In the genomic region with DNA sequence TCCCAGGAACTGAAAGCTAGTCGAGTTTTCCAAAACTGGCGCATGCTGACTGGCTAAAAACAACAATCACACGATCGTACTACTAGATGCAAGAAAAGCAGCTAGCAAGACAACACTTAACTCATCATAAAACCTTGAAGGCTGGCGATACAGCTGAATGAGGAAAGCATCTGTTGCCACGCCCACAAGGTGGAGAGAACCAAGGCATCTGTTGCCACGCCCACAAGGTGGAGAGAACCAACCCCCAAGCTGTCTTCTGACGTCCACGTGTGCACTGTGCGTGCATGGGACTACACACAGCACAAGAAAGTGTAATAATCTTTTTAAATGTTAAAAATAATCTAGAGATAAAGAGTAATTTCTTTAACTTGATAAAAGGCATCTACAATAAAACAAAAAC, we compare ENCODE assay signal across 22 mouse cellular contexts. TPM values are rescaled to one million over a fixed set of nuclear protein-coding genes. Genes with fewer than 3 reads are reported as not detected.
A peak's percentile ranks its signal among the peaks of the same experiment; 100 is the strongest.
DNase-seq lines count a peak whose midpoint lies in the region; ATAC-seq and TF ChIP-seq lines count a peak whose summit lies in the region.
"Had no signal": no experiment of that assay in that cellular context is flagged by ENCODE, and none has a peak within 500 bp of the region (broad histone marks: within the 10 kb centered on the region; RNA-seq: fewer than 3 reads in every experiment).

No protein-coding gene starts in this region.

- no peak overlapping the region for H3K27ac ChIP-seq in forebrain, embryonic 11.5 days (ENCODE audit: low read depth, low read length)
- H3K27ac ChIP-seq in forebrain, embryonic 13.5 days: no peak overlapping the region
- H3K27ac ChIP-seq in MEL (ENCODE audit: control insufficient read depth, low read depth, low read length): no peak overlapping the region
- no peak overlapping the region for H3K27ac ChIP-seq in kidney, adult 2 months (ENCODE audit: insufficient read depth, low read depth, low read length)
- H3K27ac ChIP-seq in liver, postnatal 0 days (ENCODE audit: low read depth): no peak overlapping the region
- H3K27ac ChIP-seq: embryonic facial prominence, embryonic 10.5 days; embryonic facial prominence, embryonic 12.5 days; forebrain, embryonic 12.5 days; forebrain, embryonic 15.5 days had no signal

- H3K4me3 ChIP-seq in forebrain, embryonic 11.5 days (ENCODE audit: low read depth, low read length): no peak overlapping the region
- H3K4me3 ChIP-seq in forebrain, embryonic 13.5 days: no peak overlapping the region
- no peak overlapping the region for H3K4me3 ChIP-seq in MEL (ENCODE audit: control insufficient read depth in 1 of 2, insufficient read depth in 1 of 2, low read depth in 2 of 2, low read length in 2 of 2)
- H3K4me3 ChIP-seq in kidney, adult 2 months (ENCODE audit: insufficient read depth, low read depth, low read length): no peak overlapping the region
- H3K4me3 ChIP-seq in liver, postnatal 0 days (ENCODE audit: low read depth, low read length): no peak overlapping the region
- H3K4me3 ChIP-seq: embryonic facial prominence, embryonic 10.5 days; embryonic facial prominence, embryonic 12.5 days; forebrain, embryonic 12.5 days; forebrain, embryonic 15.5 days had no signal

- DNase-seq in forebrain, embryonic 11.5 days (ENCODE audit: low spot score): peak; percentile 11
- DNase-seq in A20 (ENCODE audit: low read depth, low spot score) (peak; percentile 60), MEL (ENCODE audit: low read depth, low spot score) (peak; percentile 67), ZHBTc4 (ENCODE audit: low read depth, low spot score) (peak; percentile 79)
- no peak for DNase-seq in kidney, adult 2 months
- DNase-seq in kidney, adult 8-10 months: no peak
- no peak for DNase-seq in liver, postnatal 0 days
- DNase-seq: adrenal gland, adult 2 months; adrenal gland, postnatal 10 days; adrenal gland, postnatal 25 days; cerebellum, adult 11-12 months; cerebellum, adult 2 months; cerebellum, adult 9-10 months; cerebellum, postnatal 10 days; cerebellum, postnatal 25 days; forebrain, postnatal 0 days had no signal

- H3K9me3 ChIP-seq in forebrain, embryonic 11.5 days (ENCODE audit: control insufficient read depth, low read length): no peaks in the 10 kb centered on the region
- H3K9me3 ChIP-seq in forebrain, embryonic 13.5 days (replicated peaks): peaks cover 5% of the 10 kb centered on the region; the same call in 1 of the 2 replicates
- no peaks in the 10 kb centered on the region for H3K9me3 ChIP-seq in MEL (replicated peaks; ENCODE audit: insufficient read depth, low read length)
- no peaks in the 10 kb centered on the region for H3K9me3 ChIP-seq in liver, postnatal 0 days (ENCODE audit: low read length)
- H3K9me3 ChIP-seq: embryonic facial prominence, embryonic 10.5 days; embryonic facial prominence, embryonic 12.5 days; forebrain, embryonic 12.5 days; forebrain, embryonic 15.5 days had no signal

- WGBS in forebrain, embryonic 11.5 days: 81% methylated on average over 10 of the region's 10 CpGs
- 80% methylated on average over 10 of the region's 10 CpGs for WGBS in forebrain, embryonic 13.5 days
- WGBS in kidney, adult 2 months: 79% methylated on average over 10 of the region's 10 CpGs
- WGBS in liver, postnatal 0 days (ENCODE audit: insufficient replicate concordance): 73% methylated on average over 10 of the region's 10 CpGs

- no peak for TF ChIP-seq POLR2A in MEL (IDR thresholded peaks at IDR 0.05; ENCODE audit: control insufficient read depth in 1 of 2, insufficient read depth in 1 of 2, low read depth in 1 of 2, low read length in 2 of 2, poor library complexity in 1 of 2)
- TF ChIP-seq POLR2A in kidney, adult 2 months (IDR thresholded peaks at IDR 0.05; ENCODE audit: low read depth, low read length): no peak

- no peak overlapping the region for H3K4me2 ChIP-seq in forebrain, embryonic 11.5 days (ENCODE audit: low read depth, low read length, severe bottlenecking)
- H3K4me2 ChIP-seq in forebrain, embryonic 13.5 days: no peak overlapping the region
- H3K4me2 ChIP-seq in liver, postnatal 0 days (ENCODE audit: low read depth, low read length): no peak overlapping the region
- H3K4me2 ChIP-seq: embryonic facial prominence, embryonic 12.5 days; forebrain, embryonic 12.5 days; forebrain, embryonic 15.5 days had no signal

- no peak for TF ChIP-seq CTCF in MEL (IDR thresholded peaks at IDR 0.05 in 2 of 3, conservative IDR thresholded peaks at IDR 0.05 in 1 of 3; ENCODE audit: control insufficient read depth in 1 of 3, insufficient read depth in 1 of 3, low read depth in 2 of 3, low read length in 3 of 3, poor library complexity in 1 of 3, severe bottlenecking in 1 of 3)
- no peak for TF ChIP-seq CTCF in kidney, adult 2 months (conservative IDR thresholded peaks at IDR 0.05; ENCODE audit: insufficient read depth, insufficient read length, low read depth, low read length)
- no peak for TF ChIP-seq CTCF in liver, postnatal 0 days (IDR thresholded peaks at IDR 0.05; ENCODE audit: low read depth)

- no peak for ATAC-seq in forebrain, embryonic 11.5 days (replicated peaks; ENCODE audit: low FRiP score)
- ATAC-seq in forebrain, embryonic 13.5 days: no peak
- no peak for ATAC-seq in liver, postnatal 0 days
- ATAC-seq: forebrain, embryonic 15.5 days; forebrain, postnatal 0 days had no signal

- no peaks in the 10 kb centered on the region for H3K27me3 ChIP-seq in forebrain, embryonic 11.5 days (ENCODE audit: control insufficient read depth, insufficient read depth, low read length)
- H3K27me3 ChIP-seq in forebrain, embryonic 13.5 days: no peaks in the 10 kb centered on the region
- H3K27me3 ChIP-seq in MEL (ENCODE audit: control insufficient read depth in 1 of 2, insufficient read depth in 2 of 2, low read length in 2 of 2): no peaks in the 10 kb centered on the region; a peak in 1 of 4 replicates
- no peaks in the 10 kb centered on the region for H3K27me3 ChIP-seq in kidney, adult 2 months (replicated peaks; ENCODE audit: control insufficient read depth, insufficient read depth, low read length)
- H3K27me3 ChIP-seq in liver, postnatal 0 days (ENCODE audit: insufficient read depth, low read length): no peaks in the 10 kb centered on the region
- H3K27me3 ChIP-seq: embryonic facial prominence, embryonic 12.5 days; forebrain, embryonic 12.5 days; forebrain, embryonic 15.5 days had no signal

- H3K36me3 ChIP-seq in forebrain, embryonic 11.5 days (ENCODE audit: control insufficient read depth, insufficient read depth, low read length): no peaks in the 10 kb centered on the region
- no peaks in the 10 kb centered on the region for H3K36me3 ChIP-seq in forebrain, embryonic 13.5 days (ENCODE audit: poor library complexity, severe bottlenecking)
- no peaks in the 10 kb centered on the region for H3K36me3 ChIP-seq in MEL (ENCODE audit: control insufficient read depth in 1 of 2, insufficient read depth in 2 of 2, low read length in 2 of 2)
- no peaks in the 10 kb centered on the region for H3K36me3 ChIP-seq in kidney, adult 2 months (ENCODE audit: control insufficient read depth, insufficient read depth, low read length)
- H3K36me3 ChIP-seq in liver, postnatal 0 days (replicated peaks; ENCODE audit: insufficient read depth, low read length): no peaks in the 10 kb centered on the region
- H3K36me3 ChIP-seq: embryonic facial prominence, embryonic 10.5 days; embryonic facial prominence, embryonic 12.5 days; forebrain, embryonic 12.5 days; forebrain, embryonic 15.5 days; G1E had no signal

- no peak for TF ChIP-seq RAD21 in MEL (IDR thresholded peaks at IDR 0.05; ENCODE audit: low read depth, low read length)

- H3K4me1 ChIP-seq in forebrain, embryonic 11.5 days (replicated peaks; ENCODE audit: control insufficient read depth, insufficient read depth, low read length): no peaks in the 10 kb centered on the region
- no peaks in the 10 kb centered on the region for H3K4me1 ChIP-seq in forebrain, embryonic 13.5 days
- H3K4me1 ChIP-seq in MEL (ENCODE audit: control insufficient read depth in 1 of 2, insufficient read depth in 2 of 2, low read length in 2 of 2): no peaks in the 10 kb centered on the region
- no peaks in the 10 kb centered on the region for H3K4me1 ChIP-seq in kidney, adult 2 months (ENCODE audit: control insufficient read depth, insufficient read depth, low read length)
- no peaks in the 10 kb centered on the region for H3K4me1 ChIP-seq in liver, postnatal 0 days (ENCODE audit: insufficient read depth)
- H3K4me1 ChIP-seq: embryonic facial prominence, embryonic 10.5 days; embryonic facial prominence, embryonic 12.5 days; forebrain, embryonic 12.5 days; forebrain, embryonic 15.5 days had no signal

- TF ChIP-seq EP300 in MEL (IDR thresholded peaks at IDR 0.05; ENCODE audit: low read depth in 1 of 2, low read length in 2 of 2): no peak
- no peak for TF ChIP-seq EP300 in liver, postnatal 0 days (IDR thresholded peaks at IDR 0.05; ENCODE audit: low read depth)

- H3K9ac ChIP-seq in forebrain, embryonic 11.5 days (ENCODE audit: low read length): no peak overlapping the region
- H3K9ac ChIP-seq in forebrain, embryonic 13.5 days: no peak overlapping the region
- H3K9ac ChIP-seq in MEL (ENCODE audit: control insufficient read depth, low read depth, low read length, poor library complexity, severe bottlenecking): no peak overlapping the region
- H3K9ac ChIP-seq in liver, postnatal 0 days (replicated peaks): no peak overlapping the region
- H3K9ac ChIP-seq: embryonic facial prominence, embryonic 12.5 days; forebrain, embryonic 12.5 days; forebrain, embryonic 15.5 days; forebrain, postnatal 0 days had no signal

- H3K79me2 ChIP-seq in MEL (ENCODE audit: control insufficient read depth, insufficient read depth, low read length, poor library complexity): no peaks in the 10 kb centered on the region

RNA-seq across cellular contexts. Expression of a gene that starts 9.8 kb away (rescaled TPM):
- 5.3 and 6.5 TPM in 2 replicates for polyA plus RNA-seq in forebrain, embryonic 11.5 days (2014; fragmentation: Nextera tagmentation; extraction: Ambion mirVana)
- 1.2 and 3.1 TPM in 2 replicates for polyA plus RNA-seq in forebrain, embryonic 13.5 days (2015; fragmentation: Nextera tagmentation; extraction: Ambion mirVana)
- 0.33 and 0.58 TPM in 2 replicates for total RNA-seq in MEL (2012; rRNA removed)
- polyA plus RNA-seq in MEL (2012; ENCODE audit: insufficient read depth in 1 of 2, insufficient read length in 2 of 2, low read depth in 1 of 2, low replicate concordance in 2 of 2, missing spikeins in 1 of 2): 1 to 10 TPM in 1 of 2 experiments, not detected in 1; 1.8 TPM
- 113 and 157 TPM in 2 replicates for polyA plus RNA-seq in kidney, adult 2 months (2012; rRNA removed)
- polyA plus RNA-seq in liver, postnatal 0 days (2015; fragmentation: Nextera tagmentation; extraction: Ambion mirVana): 1.1 and 16.6 TPM in 2 replicates
- total RNA-seq: adrenal gland, adult 2 months; adrenal gland, postnatal 25 days had no signal
- polyA plus RNA-seq: adrenal gland, adult 2 months had no signal

RNA-seq across cellular contexts. Expression of a gene that starts 24.4 kb away (rescaled TPM):
- 8.8 and 8.9 TPM in 2 replicates for polyA plus RNA-seq in forebrain, embryonic 11.5 days (2014; fragmentation: Nextera tagmentation; extraction: Ambion mirVana)
- 7.6 and 7.8 TPM in 2 replicates for polyA plus RNA-seq in forebrain, embryonic 13.5 days (2015; fragmentation: Nextera tagmentation; extraction: Ambion mirVana)
- 5.4 TPM in 2 replicates for total RNA-seq in MEL (2012; rRNA removed)
- 10 to 100 TPM in 1 of 2 experiments, not detected in 1; 18.3 TPM for polyA plus RNA-seq in MEL (2012; ENCODE audit: insufficient read depth in 1 of 2, insufficient read length in 2 of 2, low read depth in 1 of 2, low replicate concordance in 2 of 2, missing spikeins in 1 of 2)
- polyA plus RNA-seq in kidney, adult 2 months (2012; rRNA removed): 14.7 and 19.5 TPM in 2 replicates
- polyA plus RNA-seq in liver, postnatal 0 days (2015; fragmentation: Nextera tagmentation; extraction: Ambion mirVana): 2.1 and 2.3 TPM in 2 replicates

RNA-seq across cellular contexts. Expression of a gene that starts 25.1 kb away (rescaled TPM):
- polyA plus RNA-seq in forebrain, embryonic 11.5 days (2014; fragmentation: Nextera tagmentation; extraction: Ambion mirVana): 152 and 157 TPM in 2 replicates
- 133 and 136 TPM in 2 replicates for polyA plus RNA-seq in forebrain, embryonic 13.5 days (2015; fragmentation: Nextera tagmentation; extraction: Ambion mirVana)
- total RNA-seq in MEL (2012; rRNA removed): 73.5 and 76.4 TPM in 2 replicates
- 100 to 1,000 TPM in 1 of 2 experiments, not detected in 1; 149 TPM for polyA plus RNA-seq in MEL (2012; ENCODE audit: insufficient read depth in 1 of 2, insufficient read length in 2 of 2, low read depth in 1 of 2, low replicate concordance in 2 of 2, missing spikeins in 1 of 2)
- 49.6 and 52.5 TPM in 2 replicates for polyA plus RNA-seq in kidney, adult 2 months (2012; rRNA removed)
- polyA plus RNA-seq in liver, postnatal 0 days (2015; fragmentation: Nextera tagmentation; extraction: Ambion mirVana): 31.7 and 36.6 TPM in 2 replicates

RNA-seq across cellular contexts. Expression of a gene that starts 48.4 kb away (rescaled TPM):
- 20.4 and 24.9 TPM in 2 replicates for polyA plus RNA-seq in forebrain, embryonic 11.5 days (2014; fragmentation: Nextera tagmentation; extraction: Ambion mirVana)
- polyA plus RNA-seq in forebrain, embryonic 13.5 days (2015; fragmentation: Nextera tagmentation; extraction: Ambion mirVana): 5.5 and 6.0 TPM in 2 replicates
- not detected in 2 replicates for total RNA-seq in MEL (2012; rRNA removed)
- polyA plus RNA-seq in MEL (2012; ENCODE audit: insufficient read depth in 1 of 2, insufficient read length in 2 of 2, low read depth in 1 of 2, low replicate concordance in 2 of 2, missing spikeins in 1 of 2): under 1 TPM in 1 of 2 experiments, not detected in 1; 0.10 TPM
- polyA plus RNA-seq in kidney, adult 2 months (2012; rRNA removed): 91.4 and 96.7 TPM in 2 replicates
- 2.9 and 3.1 TPM in 2 replicates for polyA plus RNA-seq in liver, postnatal 0 days (2015; fragmentation: Nextera tagmentation; extraction: Ambion mirVana)
- total RNA-seq: G1E had no signal
- polyA plus RNA-seq: G1E had no signal

RNA-seq across cellular contexts. Expression of a gene that starts 51.2 kb away (rescaled TPM):
- polyA plus RNA-seq in forebrain, embryonic 11.5 days (2014; fragmentation: Nextera tagmentation; extraction: Ambion mirVana): 19.1 and 20.1 TPM in 2 replicates
- polyA plus RNA-seq in forebrain, embryonic 13.5 days (2015; fragmentation: Nextera tagmentation; extraction: Ambion mirVana): 24.9 and 25.7 TPM in 2 replicates
- 27.8 and 29.2 TPM in 2 replicates for total RNA-seq in MEL (2012; rRNA removed)
- polyA plus RNA-seq in MEL (2012; ENCODE audit: insufficient read depth in 1 of 2, insufficient read length in 2 of 2, low read depth in 1 of 2, low replicate concordance in 2 of 2, missing spikeins in 1 of 2): 10 to 100 TPM; 19.5 to 34.9 TPM
- 31.5 and 32.2 TPM in 2 replicates for polyA plus RNA-seq in kidney, adult 2 months (2012; rRNA removed)
- polyA plus RNA-seq in liver, postnatal 0 days (2015; fragmentation: Nextera tagmentation; extraction: Ambion mirVana): 7.1 and 8.2 TPM in 2 replicates

Comparison
In these comparisons a context has a peak if more than half of its experiments do, and no peak if none do; other contexts are left out.
1. DNase-seq: peak in forebrain, embryonic 11.5 days (single experiment), A20 (single experiment), MEL (single experiment) and ZHBTc4 (single experiment); none in kidney, adult 2 months (single experiment), kidney, adult 8-10 months (0 of 2) and liver, postnatal 0 days (single experiment).